Mouse (Mus musculus) large intestine, adult 2 months (tissue): ENCODE data around the gene Rxfp2. TPM values are rescaled to one million over a fixed set of nuclear protein-coding genes. Genes with fewer than 3 reads are reported as not detected.

Experiments used
- DNase-seq: peaks from one replicate; pipeline ENCODE4 v3.0.0-alpha.2; 2012; ENCODE audit warnings: low read depth, low spot score
- WGBS: fragments of 180-500 bp; shearing (Covaris S2); methylation state at CpG from one replicate; pipeline ENCODE4 v1.1.7; 2018; 5-methylcytosine and 5-hydroxymethylcytosine counted together
- polyA plus RNA-seq: library from polyadenylated mRNA; depleted of rRNA; stranded (reverse); fragments of >200 nt; gene quantifications from 2 replicates; pipeline ENCODE4 v1.2.3, GENCODE M21; 2012

Rxfp2 gene
- polyA plus RNA-seq, 1 experiment: not detected

GRCm38 (mm10) chr5:150032075-150032492 is 13.6 kb downstream of the Rxfp2 start:
- 16% methylated on average over 3 of the region's 3 CpGs for WGBS
- DNase-seq: no peak

- 82% methylated on average over 8 of the region's 8 CpGs for WGBS
- DNase-seq: no peak
These were observed 17.8 kb downstream of the Rxfp2 start for GRCm38 (mm10) chr5:150036286-150036685.

GRCm38 (mm10) chr5:150036918-150037317 is 18.4 kb downstream of the Rxfp2 start:
- WGBS: 58% methylated on average over 4 of the region's 4 CpGs
- DNase-seq: no peak

GRCm38 (mm10) chr5:150044533-150044932 is 26.1 kb downstream of the Rxfp2 start:
- no peak for DNase-seq
- WGBS: 82% methylated on average over 2 of the region's 2 CpGs

- no peak for DNase-seq
- 59% methylated on average over 15 of the region's 15 CpGs for WGBS
These were observed 28.0 kb downstream of the Rxfp2 start for GRCm38 (mm10) chr5:150046438-150046837.

GRCm38 (mm10) chr5:150049946-150050345 is 31.5 kb downstream of the Rxfp2 start:
- no peak for DNase-seq
- 52% methylated on average over 7 of the region's 7 CpGs for WGBS

- WGBS: 62% methylated on average over 5 of the region's 5 CpGs
- DNase-seq: no peak
These were observed 33.4 kb downstream of the Rxfp2 start for GRCm38 (mm10) chr5:150051828-150052227.

- WGBS: 77% methylated on average over 4 of the region's 4 CpGs
- no peak for DNase-seq
These were observed 34.8 kb downstream of the Rxfp2 start for GRCm38 (mm10) chr5:150053294-150053693.

GRCm38 (mm10) chr5:150053956-150054355 is 35.5 kb downstream of the Rxfp2 start:
- no peak for DNase-seq
- 82% methylated on average over 7 of the region's 7 CpGs for WGBS

- 68% methylated on average over 1 of the region's 1 CpGs for WGBS
- DNase-seq: no peak
These were observed 36.8 kb downstream of the Rxfp2 start for GRCm38 (mm10) chr5:150055322-150055721.

- no peak for DNase-seq
- WGBS: 70% methylated on average over 5 of the region's 5 CpGs
These were observed 37.6 kb downstream of the Rxfp2 start for GRCm38 (mm10) chr5:150056056-150056455.

- no peak for DNase-seq
- 80% methylated on average over 5 of the region's 5 CpGs for WGBS
These were observed 40.4 kb downstream of the Rxfp2 start for GRCm38 (mm10) chr5:150058845-150059244.

- 83% methylated on average over 9 of the region's 9 CpGs for WGBS
These were observed 41.0 kb downstream of the Rxfp2 start for GRCm38 (mm10) chr5:150059466-150059865.

GRCm38 (mm10) chr5:150061086-150061485 is 42.6 kb downstream of the Rxfp2 start:
- no peak for DNase-seq
- WGBS: 81% methylated on average over 9 of the region's 9 CpGs

More at GRCm38 (mm10) chr5:150059466-150059865, 41.0 kb downstream of the Rxfp2 start:
- no peak for DNase-seq

- 71% methylated on average over 10 of the region's 10 CpGs for WGBS
- no peak for DNase-seq
These were observed 45.8 kb downstream of the Rxfp2 start for GRCm38 (mm10) chr5:150064286-150064685.

- WGBS: 16% methylated on average over 10 of the region's 10 CpGs
- no peak for DNase-seq
These were observed 51.6 kb downstream of the Rxfp2 start for GRCm38 (mm10) chr5:150070086-150070485.

GRCm38 (mm10) chr5:150071738-150072137 is 53.3 kb downstream of the Rxfp2 start:
- no peak for DNase-seq

GRCm38 (mm10) chr5:150079866-150080797 is 61.7 kb downstream of the Rxfp2 start:
- WGBS: 33% methylated on average over 12 of the region's 12 CpGs

GRCm38 (mm10) chr5:150082696-150083095 is 64.2 kb downstream of the Rxfp2 start:
- 74% methylated on average over 14 of the region's 14 CpGs for WGBS
- no peak for DNase-seq

More at GRCm38 (mm10) chr5:150079866-150080797, 61.7 kb downstream of the Rxfp2 start:
- no peak for DNase-seq

GRCm38 (mm10) chr5:150083190-150083589 is 64.7 kb downstream of the Rxfp2 start:
- WGBS: 34% methylated on average over 5 of the region's 5 CpGs
- no peak for DNase-seq

GRCm38 (mm10) chr5:150097620-150098019 is 79.1 kb downstream of the Rxfp2 start:
- 7% methylated on average over 6 of the region's 6 CpGs for WGBS
- no peak for DNase-seq
